18 mouse cellular contexts compared by ENCODE assay signal in genomic region chr10:93076376-93076775, GRCm38 (mm10).
"Had no signal": no experiment of that assay in that cellular context is flagged by ENCODE, and none has a peak within 500 bp of the region (broad histone marks: within the 10 kb centered on the region; RNA-seq: fewer than 3 reads in every experiment).

No protein-coding gene starts in this region.

- H3K4me3 ChIP-seq: midbrain, embryonic 12.5 days; myocyte; neural tube, embryonic 13.5 days; neural tube, embryonic 15.5 days had no signal

- H3K4me2 ChIP-seq: lung, embryonic 14.5 days; midbrain, embryonic 12.5 days; neural tube, embryonic 13.5 days; neural tube, embryonic 15.5 days had no signal

- H3K36me3 ChIP-seq: midbrain, embryonic 12.5 days; neural tube, embryonic 13.5 days; neural tube, embryonic 15.5 days had no signal

- H3K27me3 ChIP-seq: midbrain, embryonic 12.5 days; neural tube, embryonic 13.5 days; neural tube, embryonic 15.5 days had no signal

- H3K9ac ChIP-seq: lung, embryonic 14.5 days; midbrain, embryonic 12.5 days; neural tube, embryonic 13.5 days; neural tube, embryonic 15.5 days had no signal

- DNase-seq: lung, adult 18-20 months; lung, embryonic 14.5 days; lung, postnatal 10 days; lung, postnatal 4 days; midbrain, embryonic 14.5 days; retina, postnatal 1 day; right cerebral cortex, adult 18-20 months; right cerebral cortex, postnatal 25 days; right cerebral cortex, postnatal 4 days; spleen, adult 18-20 months; thymus, adult 18-20 months; thymus, postnatal 14 days; thymus, postnatal 36 days had no signal

- H3K27ac ChIP-seq: midbrain, embryonic 12.5 days; neural tube, embryonic 13.5 days; neural tube, embryonic 15.5 days had no signal

- H3K9me3 ChIP-seq: midbrain, embryonic 12.5 days; neural tube, embryonic 13.5 days; neural tube, embryonic 15.5 days had no signal

- ATAC-seq: midbrain, embryonic 16.5 days had no signal
